Mouse (Mus musculus) thymus, adult 2 months (tissue): ENCODE results near the gene Mcat.
"Not testable (repeated sequence)": the region's sequence is repeated elsewhere in the genome, so short reads cannot be mapped to it uniquely, and the experiment has no call there.

Experiments
- CTCF ChIP-seq: fragments of 200-500 bp; IDR thresholded peaks from 2 replicates; pipeline ENCODE4 v1.5.1; 2012; ENCODE audit warnings: mild to moderate bottlenecking, control low read depth, low read length, moderate library complexity, borderline replicate concordance; ENCODE audit not compliant: control insufficient read depth, poor library complexity, insufficient read depth; ENCODE audit errors: extremely low read depth
- POLR2A ChIP-seq: fragments of 200-500 bp; IDR thresholded peaks from 2 replicates; pipeline ENCODE4 v1.6.1; 2012; ENCODE audit warnings: mild to moderate bottlenecking, low read length, control low read depth, moderate library complexity; ENCODE audit not compliant: control insufficient read depth, poor library complexity, insufficient read depth; ENCODE audit errors: extremely low read depth

- TF ChIP-seq CTCF, POLR2A: not testable (repeated sequence)
These were observed 62.1 kb downstream of the Mcat start for GRCm38 (mm10) chr15:83501483-83501882.
